Mouse (Mus musculus) right cerebral cortex, adult 2 months (tissue): ENCODE data around the gene Sppl2c.

Experiments used
- DNase-seq, 2 experiments: peaks; one replicate each; pipeline ENCODE4 v3.0.0; 2021 to 2022; ENCODE audit warnings: low spot score in 2 of 2

Sppl2c gene

DNA sequence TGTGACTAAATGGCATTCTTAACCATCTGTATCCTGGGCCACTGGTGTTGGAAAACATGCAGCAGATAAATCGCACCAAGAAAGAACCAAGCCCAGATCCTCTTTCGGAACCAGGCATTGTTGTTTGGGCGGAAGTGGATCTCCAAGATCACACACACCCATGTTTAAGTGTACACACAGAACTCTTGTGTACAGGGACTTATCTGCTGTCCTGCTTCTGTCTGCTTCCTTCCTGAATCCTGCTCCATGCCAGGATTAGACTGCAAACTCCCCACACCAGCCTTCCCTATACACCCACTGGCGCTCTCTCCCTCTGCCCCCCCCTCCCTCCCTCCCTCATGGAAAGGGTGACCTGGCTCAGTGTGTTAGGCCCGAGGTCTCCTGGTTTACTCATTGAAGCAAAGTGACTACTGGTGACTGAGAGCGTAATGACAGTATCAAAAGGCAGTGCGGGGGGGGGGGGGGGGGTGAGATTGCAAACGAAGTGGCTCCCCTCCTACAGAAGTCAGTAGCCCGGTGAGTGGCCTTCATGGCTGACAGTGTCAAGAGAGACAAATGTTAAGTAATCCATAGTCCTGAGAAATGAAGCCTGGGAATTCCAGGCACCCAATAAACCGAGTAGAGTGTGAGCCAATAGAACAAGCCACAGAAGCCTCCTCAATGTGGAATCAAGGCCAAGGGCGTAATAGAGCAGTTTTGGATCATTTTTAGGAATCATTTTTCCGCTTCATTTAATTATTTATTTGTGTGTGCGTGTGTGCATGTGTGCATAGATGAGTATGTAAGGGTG lies 52.0 kb downstream of the Sppl2c start:
- no peak for DNase-seq
